Mouse (Mus musculus) spleen, adult 2 months (tissue): ENCODE data around the gene Aplp1.

ENCODE experiments used
- CTCF ChIP-seq: fragments of 200-500 bp; IDR thresholded peaks from 2 replicates; pipeline ENCODE4 v1.5.1; 2011; ENCODE audit warnings: mild to moderate bottlenecking, inconsistent platforms; ENCODE audit not compliant: insufficient read depth, insufficient read length, insufficient replicate concordance; ENCODE audit errors: extremely low read depth
- POLR2A ChIP-seq: fragments of 200-500 bp; IDR thresholded peaks from 2 replicates; pipeline ENCODE4 v1.6.1; 2011; ENCODE audit warnings: low read depth, low read length, inconsistent platforms

GRCm38 (mm10) chr7:30450241-30450640 is 4.9 kb upstream of the Aplp1 start:
- TF ChIP-seq CTCF (no peak), POLR2A (no peak)
